Mouse (Mus musculus): Measurements from ENCODE around the gene Mtmr14. TPM values are rescaled to one million over a fixed set of nuclear protein-coding genes. Genes with fewer than 3 reads are reported as not detected.

Gene Mtmr14
- polyA plus RNA-seq, 1 experiment from 2014 or later, result 23.1 TPM

- WGBS, result under 1% methylated on average over 45 of the region's 50 CpGs
- ATAC-seq (replicated peaks; ENCODE audit: extremely low read depth, insufficient read depth, low FRiP score), result peak; percentile 97
- peak overlapping the region; percentile 99 for H3K27ac ChIP-seq (ENCODE audit: low read length)
These were observed 68.8 kb downstream of the Mtmr14 start for GRCm38 (mm10) chr6:113306322-113306985.

GRCm38 (mm10) chr6:113306986-113307349 is 69.3 kb downstream of the Mtmr14 start, which contains the start of gene Brpf1:
Gene Brpf1, plus strand, starts transcription at chr6:113307137.
- Histone ChIP-seq H3K4me3 (ENCODE audit: low read length) (peak within 1 kb of the TSS; percentile 96), H3K9ac (ENCODE audit: low read length) (peak within 1 kb of the TSS; percentile 98), H3K36me3 (ENCODE audit: control insufficient read depth, insufficient read depth) (peaks cover 8% of the 10 kb centered on the region), H3K4me1 (ENCODE audit: control insufficient read depth, insufficient read depth, low read length) (peaks cover 17% of the 10 kb centered on the region), H3K27me3 (ENCODE audit: control insufficient read depth, insufficient read depth, low read length) (no peaks in the 10 kb centered on the region), H3K27ac (ENCODE audit: low read length) (peak within 1 kb of the TSS; percentile 99), H3K9me3 (replicated peaks; ENCODE audit: control insufficient read depth, low read length) (no peaks in the 10 kb centered on the region), H3K4me2 (ENCODE audit: low read depth, low read length) (peak within 1 kb of the TSS; percentile 94)
- WGBS, result under 1% methylated on average over 32 of the region's 32 CpGs
- ATAC-seq (replicated peaks; ENCODE audit: extremely low read depth, insufficient read depth, low FRiP score), result 0 out of 2 replicates have a peak, but pooled peaks have one; percentile 23

More at GRCm38 (mm10) chr6:113306322-113306985, 68.8 kb downstream of the Mtmr14 start:
- Histone ChIP-seq H3K4me1 (ENCODE audit: control insufficient read depth, insufficient read depth, low read length) (peaks cover 17% of the 10 kb centered on the region), H3K27me3 (ENCODE audit: control insufficient read depth, insufficient read depth, low read length) (no peaks in the 10 kb centered on the region), H3K4me2 (ENCODE audit: low read depth, low read length) (peak overlapping the region; percentile 94), H3K9me3 (replicated peaks; ENCODE audit: control insufficient read depth, low read length) (no peaks in the 10 kb centered on the region), H3K36me3 (ENCODE audit: control insufficient read depth, insufficient read depth) (peaks cover 8% of the 10 kb centered on the region), H3K4me3 (ENCODE audit: low read length) (peak overlapping the region; percentile 96), H3K9ac (ENCODE audit: low read length) (peak overlapping the region; percentile 98)

- ATAC-seq (replicated peaks; ENCODE audit: extremely low read depth, insufficient read depth, low FRiP score), result no peak
These were observed 70.0 kb downstream of the Mtmr14 start for GRCm38 (mm10) chr6:113307481-113308121.

GRCm38 (mm10) chr6:113308141-113308540 is 70.5 kb downstream of the Mtmr14 start:
- H3K9me3 ChIP-seq (replicated peaks; ENCODE audit: control insufficient read depth, low read length), result no peaks in the 10 kb centered on the region
- ATAC-seq (replicated peaks; ENCODE audit: extremely low read depth, insufficient read depth, low FRiP score), result no peak
- H3K4me2 ChIP-seq (ENCODE audit: low read depth, low read length), result peak overlapping the region; percentile 94
- no peaks in the 10 kb centered on the region for H3K27me3 ChIP-seq (ENCODE audit: control insufficient read depth, insufficient read depth, low read length)
- H3K4me3 ChIP-seq (ENCODE audit: low read length), result peak overlapping the region; percentile 96
- H3K4me1 ChIP-seq (ENCODE audit: control insufficient read depth, insufficient read depth, low read length), result peaks cover 20% of the 10 kb centered on the region
- peak overlapping the region; percentile 98 for H3K9ac ChIP-seq (ENCODE audit: low read length)
- WGBS, result 29% methylated on average over 5 of the region's 5 CpGs
- H3K36me3 ChIP-seq (ENCODE audit: control insufficient read depth, insufficient read depth), result peaks cover 8% of the 10 kb centered on the region
- peak overlapping the region; percentile 99 for H3K27ac ChIP-seq (ENCODE audit: low read length)

More at GRCm38 (mm10) chr6:113307481-113308121, 70.0 kb downstream of the Mtmr14 start:
- peak overlapping the region; percentile 94 for H3K4me2 ChIP-seq (ENCODE audit: low read depth, low read length)
- peak overlapping the region; percentile 98 for H3K9ac ChIP-seq (ENCODE audit: low read length)
- H3K4me1 ChIP-seq (ENCODE audit: control insufficient read depth, insufficient read depth, low read length), result peaks cover 17% of the 10 kb centered on the region
- no peaks in the 10 kb centered on the region for H3K9me3 ChIP-seq (replicated peaks; ENCODE audit: control insufficient read depth, low read length)
- peak overlapping the region; percentile 99 for H3K27ac ChIP-seq (ENCODE audit: low read length)
- peak overlapping the region; percentile 96 for H3K4me3 ChIP-seq (ENCODE audit: low read length)
- WGBS, result 0% methylated on average over 26 of the region's 34 CpGs
- peaks cover 8% of the 10 kb centered on the region for H3K36me3 ChIP-seq (ENCODE audit: control insufficient read depth, insufficient read depth)
- no peaks in the 10 kb centered on the region for H3K27me3 ChIP-seq (ENCODE audit: control insufficient read depth, insufficient read depth, low read length)

- Histone ChIP-seq H3K4me3 (ENCODE audit: low read length) (no peak overlapping the region), H3K36me3 (ENCODE audit: control insufficient read depth, insufficient read depth) (peaks cover 64% of the 10 kb centered on the region), H3K9ac (ENCODE audit: low read length) (no peak overlapping the region), H3K4me1 (ENCODE audit: control insufficient read depth, insufficient read depth, low read length) (peaks cover 6% of the 10 kb centered on the region), H3K27me3 (ENCODE audit: control insufficient read depth, insufficient read depth, low read length) (no peaks in the 10 kb centered on the region), H3K9me3 (replicated peaks; ENCODE audit: control insufficient read depth, low read length) (no peaks in the 10 kb centered on the region), H3K4me2 (ENCODE audit: low read depth, low read length) (no peak overlapping the region), H3K27ac (ENCODE audit: low read length) (no peak overlapping the region)
- no peak for ATAC-seq (replicated peaks; ENCODE audit: extremely low read depth, insufficient read depth, low FRiP score)
- WGBS, result 88% methylated on average over 3 of the region's 3 CpGs
These were observed 78.3 kb downstream of the Mtmr14 start for GRCm38 (mm10) chr6:113315972-113316371.

- Histone ChIP-seq H3K4me1 (ENCODE audit: control insufficient read depth, insufficient read depth, low read length) (peaks cover 12% of the 10 kb centered on the region; the same call in 1 of the 2 replicates), H3K9ac (ENCODE audit: low read length) (peak within 1 kb of the TSS; percentile 89), H3K27ac (ENCODE audit: low read length) (peak within 1 kb of the TSS; percentile 95), H3K4me2 (ENCODE audit: low read depth, low read length) (peak within 1 kb of the TSS; percentile 99), H3K4me3 (ENCODE audit: low read length) (peak within 1 kb of the TSS; percentile 70), H3K9me3 (replicated peaks; ENCODE audit: control insufficient read depth, low read length) (no peaks in the 10 kb centered on the region), H3K36me3 (ENCODE audit: control insufficient read depth, insufficient read depth) (peaks cover 28% of the 10 kb centered on the region), H3K27me3 (ENCODE audit: control insufficient read depth, insufficient read depth, low read length) (no peaks in the 10 kb centered on the region)
- WGBS, result under 1% methylated on average over 52 of the region's 52 CpGs
- ATAC-seq (replicated peaks; ENCODE audit: extremely low read depth, insufficient read depth, low FRiP score), result peak; percentile 98
These were observed 89.1 kb downstream of the Mtmr14 start, which contains the start of gene Ogg1 for GRCm38 (mm10) chr6:113326533-113327315. Gene Ogg1, plus strand, starts transcription at chr6:113326972.

GRCm38 (mm10) chr6:113329396-113329795 is 91.8 kb downstream of the Mtmr14 start:
- H3K36me3 ChIP-seq (ENCODE audit: control insufficient read depth, insufficient read depth), result peaks cover 11% of the 10 kb centered on the region
- H3K4me3 ChIP-seq (ENCODE audit: low read length), result no peak overlapping the region
- no peak overlapping the region for H3K9ac ChIP-seq (ENCODE audit: low read length)
- no peaks in the 10 kb centered on the region for H3K27me3 ChIP-seq (ENCODE audit: control insufficient read depth, insufficient read depth, low read length)
- peaks cover 21% of the 10 kb centered on the region for H3K4me1 ChIP-seq (ENCODE audit: control insufficient read depth, insufficient read depth, low read length)
- WGBS, result 77% methylated on average over 1 of the region's 1 CpGs
- no peak overlapping the region for H3K4me2 ChIP-seq (ENCODE audit: low read depth, low read length)
- H3K9me3 ChIP-seq (replicated peaks; ENCODE audit: control insufficient read depth, low read length), result no peaks in the 10 kb centered on the region
- ATAC-seq (replicated peaks; ENCODE audit: extremely low read depth, insufficient read depth, low FRiP score), result no peak
- H3K27ac ChIP-seq (ENCODE audit: low read length), result no peak overlapping the region

GRCm38 (mm10) chr6:113330547-113330946 is 92.9 kb downstream of the Mtmr14 start:
- Histone ChIP-seq H3K9me3 (replicated peaks; ENCODE audit: control insufficient read depth, low read length) (no peaks in the 10 kb centered on the region), H3K27me3 (ENCODE audit: control insufficient read depth, insufficient read depth, low read length) (no peaks in the 10 kb centered on the region), H3K4me2 (ENCODE audit: low read depth, low read length) (no peak overlapping the region), H3K36me3 (ENCODE audit: control insufficient read depth, insufficient read depth) (peaks cover 18% of the 10 kb centered on the region), H3K4me1 (ENCODE audit: control insufficient read depth, insufficient read depth, low read length) (peaks cover 18% of the 10 kb centered on the region), H3K4me3 (ENCODE audit: low read length) (no peak overlapping the region), H3K9ac (ENCODE audit: low read length) (no peak overlapping the region), H3K27ac (ENCODE audit: low read length) (no peak overlapping the region)
- WGBS, result 39% methylated on average over 2 of the region's 2 CpGs
- no peak for ATAC-seq (replicated peaks; ENCODE audit: extremely low read depth, insufficient read depth, low FRiP score)

Data from heart, embryonic 16.5 days (tissue).